Mouse (Mus musculus): Measurements from ENCODE around the gene Pde7b. TPM values are rescaled to one million over a fixed set of nuclear protein-coding genes. Genes with fewer than 3 reads are reported as not detected.

Pde7b gene
- polyA plus RNA-seq, 1 experiment = 1.8 TPM

- WGBS = 90% methylated on average over 3 of the region's 3 CpGs
- DNase-seq (ENCODE audit: low read depth, low spot score) = no peak
Measured at GRCm38 (mm10) chr10:20508497-20508896, 216.4 kb downstream of the Pde7b start.

- DNase-seq (ENCODE audit: low read depth, low spot score) = no peak
- 66% methylated on average over 9 of the region's 9 CpGs for WGBS
Measured at GRCm38 (mm10) chr10:20507732-20508412, 217.0 kb downstream of the Pde7b start.

- WGBS = 80% methylated on average over 2 of the region's 2 CpGs
Measured at GRCm38 (mm10) chr10:20507069-20507468, 217.8 kb downstream of the Pde7b start.

GRCm38 (mm10) chr10:20505454-20505853, 219.4 kb downstream of the Pde7b start:
- WGBS = 75% methylated on average over 10 of the region's 10 CpGs
- DNase-seq (ENCODE audit: low read depth, low spot score) = no peak

More at GRCm38 (mm10) chr10:20507069-20507468, 217.8 kb downstream of the Pde7b start:
- no peak for DNase-seq (ENCODE audit: low read depth, low spot score)

GRCm38 (mm10) chr10:20504800-20505199, 220.1 kb downstream of the Pde7b start:
- WGBS = 70% methylated on average over 3 of the region's 3 CpGs
- DNase-seq (ENCODE audit: low read depth, low spot score) = no peak

- no peak for DNase-seq (ENCODE audit: low read depth, low spot score)
- WGBS = 61% methylated on average over 17 of the region's 17 CpGs
Measured at GRCm38 (mm10) chr10:20503265-20504025, 221.4 kb downstream of the Pde7b start.

- no peak for DNase-seq (ENCODE audit: low read depth, low spot score)
- 85% methylated on average over 6 of the region's 6 CpGs for WGBS
Measured at GRCm38 (mm10) chr10:20501221-20501620, 223.7 kb downstream of the Pde7b start.

GRCm38 (mm10) chr10:20495051-20495450, 229.8 kb downstream of the Pde7b start:
- WGBS = 90% methylated on average over 4 of the region's 4 CpGs

GRCm38 (mm10) chr10:20493826-20494455, 230.9 kb downstream of the Pde7b start:
- 77% methylated on average over 5 of the region's 5 CpGs for WGBS
- DNase-seq (ENCODE audit: low read depth, low spot score) = no peak

More at GRCm38 (mm10) chr10:20495051-20495450, 229.8 kb downstream of the Pde7b start:
- DNase-seq (ENCODE audit: low read depth, low spot score) = no peak

GRCm38 (mm10) chr10:20492216-20492964, 232.5 kb downstream of the Pde7b start:
- 70% methylated on average over 11 of the region's 11 CpGs for WGBS

GRCm38 (mm10) chr10:20490775-20491174, 234.1 kb downstream of the Pde7b start:
- WGBS = 39% methylated on average over 1 of the region's 1 CpGs
- no peak for DNase-seq (ENCODE audit: low read depth, low spot score)

More at GRCm38 (mm10) chr10:20492216-20492964, 232.5 kb downstream of the Pde7b start:
- no peak for DNase-seq (ENCODE audit: low read depth, low spot score)

- no peak for DNase-seq (ENCODE audit: low read depth, low spot score)
- 80% methylated on average over 8 of the region's 8 CpGs for WGBS
Measured at GRCm38 (mm10) chr10:20490281-20490680, 234.6 kb downstream of the Pde7b start.

GRCm38 (mm10) chr10:20486461-20487253, 238.2 kb downstream of the Pde7b start:
- DNase-seq (ENCODE audit: low read depth, low spot score) = no peak
- WGBS = 57% methylated on average over 19 of the region's 19 CpGs

- WGBS = 82% methylated on average over 3 of the region's 3 CpGs
- DNase-seq (ENCODE audit: low read depth, low spot score) = no peak
Measured at GRCm38 (mm10) chr10:20485816-20486215, 239.1 kb downstream of the Pde7b start.

- DNase-seq (ENCODE audit: low read depth, low spot score) = no peak
- 55% methylated on average over 8 of the region's 8 CpGs for WGBS
Measured at GRCm38 (mm10) chr10:20479481-20479880, 245.4 kb downstream of the Pde7b start.

- DNase-seq (ENCODE audit: low read depth, low spot score) = no peak
Measured at GRCm38 (mm10) chr10:20478456-20478855, 246.4 kb downstream of the Pde7b start.

GRCm38 (mm10) chr10:20474831-20475230, 250.0 kb downstream of the Pde7b start:
- no peak for DNase-seq (ENCODE audit: low read depth, low spot score)
- WGBS = 74% methylated on average over 7 of the region's 7 CpGs

More at GRCm38 (mm10) chr10:20478456-20478855, 246.4 kb downstream of the Pde7b start:
- WGBS = 35% methylated on average over 8 of the region's 8 CpGs

GRCm38 (mm10) chr10:20474036-20474435, 250.8 kb downstream of the Pde7b start:
- no peak for DNase-seq (ENCODE audit: low read depth, low spot score)
- 35% methylated on average over 9 of the region's 9 CpGs for WGBS

- WGBS = 28% methylated on average over 5 of the region's 5 CpGs
- DNase-seq (ENCODE audit: low read depth, low spot score) = no peak
Measured at GRCm38 (mm10) chr10:20473505-20473904, 251.4 kb downstream of the Pde7b start.

Measured in large intestine, adult 2 months (tissue).